Mouse (Mus musculus): ENCODE data around the gene Tspan9.

The Tspan9 gene

GRCm38 (mm10) chr6:128019119-128019518 is 124.3 kb downstream of the Tspan9 start:
- no peak for DNase-seq (ENCODE audit: low read depth)

- no peak for DNase-seq (ENCODE audit: low read depth)
These were observed 128.1 kb downstream of the Tspan9 start for GRCm38 (mm10) chr6:128015304-128015703.

GRCm38 (mm10) chr6:128011781-128012180 is 131.6 kb downstream of the Tspan9 start:
- DNase-seq (ENCODE audit: low read depth) = no peak

GRCm38 (mm10) chr6:128011071-128011477 is 132.3 kb downstream of the Tspan9 start:
- no peak for DNase-seq (ENCODE audit: low read depth)

GRCm38 (mm10) chr6:128010135-128010971 is 133.0 kb downstream of the Tspan9 start:
- DNase-seq (ENCODE audit: low read depth) = no peak

- DNase-seq (ENCODE audit: low read depth) = no peak
These were observed 135.3 kb downstream of the Tspan9 start for GRCm38 (mm10) chr6:128007982-128008562.

- DNase-seq (ENCODE audit: low read depth) = no peak
These were observed 136.1 kb downstream of the Tspan9 start for GRCm38 (mm10) chr6:128007241-128007701.

GRCm38 (mm10) chr6:128006156-128006555 is 137.2 kb downstream of the Tspan9 start:
- no peak for DNase-seq (ENCODE audit: low read depth)

- DNase-seq (ENCODE audit: low read depth) = no peak
These were observed 138.8 kb downstream of the Tspan9 start for GRCm38 (mm10) chr6:128004544-128004943.

GRCm38 (mm10) chr6:128003542-128003941 is 139.9 kb downstream of the Tspan9 start:
- DNase-seq (ENCODE audit: low read depth) = no peak

GRCm38 (mm10) chr6:128002667-128003066 is 140.7 kb downstream of the Tspan9 start:
- no peak for DNase-seq (ENCODE audit: low read depth)

GRCm38 (mm10) chr6:128002104-128002503 is 141.3 kb downstream of the Tspan9 start:
- no peak for DNase-seq (ENCODE audit: low read depth)

GRCm38 (mm10) chr6:128001587-128001986 is 141.8 kb downstream of the Tspan9 start:
- no peak for DNase-seq (ENCODE audit: low read depth)

- no peak for DNase-seq (ENCODE audit: low read depth)
These were observed 142.6 kb downstream of the Tspan9 start for GRCm38 (mm10) chr6:128000777-128001176.

GRCm38 (mm10) chr6:127999118-127999517 is 144.3 kb downstream of the Tspan9 start:
- no peak for DNase-seq (ENCODE audit: low read depth)

GRCm38 (mm10) chr6:127996928-127997327 is 146.5 kb downstream of the Tspan9 start:
- no peak for DNase-seq (ENCODE audit: low read depth)

GRCm38 (mm10) chr6:127992993-127993392 is 150.4 kb downstream of the Tspan9 start:
- DNase-seq (ENCODE audit: low read depth) = no peak

- DNase-seq (ENCODE audit: low read depth) = no peak
These were observed 151.8 kb downstream of the Tspan9 start for GRCm38 (mm10) chr6:127991509-127992176.

GRCm38 (mm10) chr6:127989624-127990212 is 153.7 kb downstream of the Tspan9 start:
- no peak for DNase-seq (ENCODE audit: low read depth)

GRCm38 (mm10) chr6:127988944-127989494 is 154.4 kb downstream of the Tspan9 start:
- no peak for DNase-seq (ENCODE audit: low read depth)

- DNase-seq (ENCODE audit: low read depth) = no peak
These were observed 156.0 kb downstream of the Tspan9 start for GRCm38 (mm10) chr6:127987374-127987773.

GRCm38 (mm10) chr6:127986357-127986756 is 157.0 kb downstream of the Tspan9 start:
- DNase-seq (ENCODE audit: low read depth) = no peak
